Mouse (Mus musculus) heart, embryonic 11.5 days (tissue): ENCODE results near the gene Alkal2. TPM values are rescaled to one million over a fixed set of nuclear protein-coding genes. Genes with fewer than 3 reads are reported as not detected.

Source experiments
- ATAC-seq: fragments of 200-750 bp; cut with Nextera tagmentation; replicated peaks from 2 replicates; pipeline ENCODE4 v1.8.0; 2017; ENCODE audit warnings: moderate library complexity; ENCODE audit not compliant: insufficient number of reproducible peaks, low FRiP score, low TSS enrichment
- H3K27ac ChIP-seq: fragments of 300-500 bp; sonication (generic); 2 replicates; pipeline ENCODE4 v1.5.1; 2014; ENCODE audit warnings: mild to moderate bottlenecking, low read depth, low read length
- H3K27me3 ChIP-seq: fragments of 300-500 bp; sonication (generic); 2 replicates; pipeline ENCODE4 v1.6.1; 2014; ENCODE audit warnings: mild to moderate bottlenecking, low read length, mixed read lengths; ENCODE audit not compliant: control insufficient read depth, insufficient read depth
- H3K36me3 ChIP-seq: fragments of 300-500 bp; sonication (generic); 2 replicates; pipeline ENCODE4 v1.6.1; 2014; ENCODE audit warnings: mild to moderate bottlenecking, low read length, moderate library complexity, mixed read lengths; ENCODE audit not compliant: control insufficient read depth, insufficient read depth
- H3K4me1 ChIP-seq: fragments of 300-500 bp; sonication (generic); 2 replicates; pipeline ENCODE4 v1.6.1; 2014; ENCODE audit warnings: low read length; ENCODE audit not compliant: control insufficient read depth, insufficient read depth
- H3K4me2 ChIP-seq: fragments of 300-500 bp; sonication (generic); 2 replicates; pipeline ENCODE4 v1.6.1; 2014; ENCODE audit warnings: mild to moderate bottlenecking, moderate library complexity
- H3K4me3 ChIP-seq: fragments of 300-500 bp; sonication (generic); 2 replicates; pipeline ENCODE4 v1.5.1; 2014; ENCODE audit warnings: low read depth, low read length
- H3K9ac ChIP-seq: fragments of 300-500 bp; sonication (generic); 2 replicates; pipeline ENCODE4 v1.6.1; 2014; ENCODE audit warnings: mild to moderate bottlenecking, low read depth, low read length, moderate library complexity
- H3K9me3 ChIP-seq: fragments of 300-500 bp; sonication (generic); replicated peaks from 2 replicates; pipeline ENCODE4 v1.6.1; 2016; ENCODE audit warnings: low read length; ENCODE audit not compliant: control insufficient read depth
- WGBS: fragments of 180-500 bp; shearing (Covaris S2); extraction: QIAGEN DNeasy Blood & Tissue Kit; methylation state at CpG from one replicate; pipeline ENCODE4 v1.1.7; 2014; ENCODE audit not compliant: insufficient replicate concordance; 5-methylcytosine and 5-hydroxymethylcytosine counted together
- polyA plus RNA-seq: library from polyadenylated mRNA; unstranded; fragments of >200 nt; fragmentation: Nextera tagmentation; extraction: Ambion mirVana; gene quantifications from 2 replicates; pipeline ENCODE4 v1.2.1, GENCODE M21; 2014

Alkal2 gene
- polyA plus RNA-seq, 1 experiment from 2014 or later, result 0.26 TPM

DNA sequence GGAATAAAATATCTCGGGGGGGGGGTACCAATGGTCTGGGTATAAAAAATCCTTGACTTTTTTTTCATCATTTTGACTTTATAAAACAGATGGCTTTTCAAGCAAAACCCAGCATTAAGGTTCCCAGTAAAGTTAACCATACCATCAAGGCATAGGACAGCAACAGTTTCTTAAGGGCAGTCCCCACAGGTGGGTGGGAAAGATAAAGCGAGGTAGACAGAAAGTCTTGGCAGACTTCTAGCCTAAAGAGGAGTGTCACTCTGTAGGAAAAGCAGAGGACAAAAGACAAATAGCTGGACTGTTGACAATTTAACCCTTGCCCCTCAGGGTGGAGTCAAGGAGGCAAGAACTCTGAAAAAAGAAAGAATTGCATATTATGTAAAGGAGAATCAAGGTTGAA is 25.8 kb downstream of the Alkal2 start:
- peak overlapping the region; percentile 47; the same call in 1 of the 2 replicates for H3K27ac ChIP-seq
- no peak overlapping the region; the same call in 1 of the 2 replicates for H3K4me3 ChIP-seq
- H3K4me1 ChIP-seq, result peaks cover 9% of the 10 kb centered on the region; the same call in 1 of the 2 replicates
- 74% methylated on average over 2 of the region's 2 CpGs for WGBS
- no peak for ATAC-seq
- H3K9me3 ChIP-seq, result no peaks in the 10 kb centered on the region
- no peaks in the 10 kb centered on the region for H3K27me3 ChIP-seq
- H3K36me3 ChIP-seq, result no peaks in the 10 kb centered on the region
- H3K4me2 ChIP-seq, result peak overlapping the region; percentile 87
- no peak overlapping the region for H3K9ac ChIP-seq

DNA sequence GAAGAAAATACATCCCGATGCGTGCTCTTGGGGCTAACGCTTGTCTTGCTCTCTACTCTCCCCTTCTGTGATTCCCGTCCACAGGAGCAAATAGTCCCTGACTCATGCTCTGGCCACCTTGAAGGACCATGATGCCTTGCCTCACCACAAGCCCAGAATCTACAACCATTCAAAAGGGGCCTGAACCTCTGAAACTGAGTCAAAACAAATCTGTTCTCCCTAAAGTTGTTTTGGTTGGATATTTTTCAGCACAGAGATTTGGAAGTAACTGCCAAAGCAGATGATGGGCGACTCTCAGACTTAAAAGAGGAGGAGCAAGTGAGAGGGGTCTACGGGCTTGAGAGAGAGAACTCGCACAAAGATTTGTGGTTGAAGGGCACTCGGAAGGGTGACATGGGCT is 26.7 kb downstream of the Alkal2 start:
- H3K9me3 ChIP-seq, result no peaks in the 10 kb centered on the region
- no peaks in the 10 kb centered on the region for H3K36me3 ChIP-seq

DNA sequence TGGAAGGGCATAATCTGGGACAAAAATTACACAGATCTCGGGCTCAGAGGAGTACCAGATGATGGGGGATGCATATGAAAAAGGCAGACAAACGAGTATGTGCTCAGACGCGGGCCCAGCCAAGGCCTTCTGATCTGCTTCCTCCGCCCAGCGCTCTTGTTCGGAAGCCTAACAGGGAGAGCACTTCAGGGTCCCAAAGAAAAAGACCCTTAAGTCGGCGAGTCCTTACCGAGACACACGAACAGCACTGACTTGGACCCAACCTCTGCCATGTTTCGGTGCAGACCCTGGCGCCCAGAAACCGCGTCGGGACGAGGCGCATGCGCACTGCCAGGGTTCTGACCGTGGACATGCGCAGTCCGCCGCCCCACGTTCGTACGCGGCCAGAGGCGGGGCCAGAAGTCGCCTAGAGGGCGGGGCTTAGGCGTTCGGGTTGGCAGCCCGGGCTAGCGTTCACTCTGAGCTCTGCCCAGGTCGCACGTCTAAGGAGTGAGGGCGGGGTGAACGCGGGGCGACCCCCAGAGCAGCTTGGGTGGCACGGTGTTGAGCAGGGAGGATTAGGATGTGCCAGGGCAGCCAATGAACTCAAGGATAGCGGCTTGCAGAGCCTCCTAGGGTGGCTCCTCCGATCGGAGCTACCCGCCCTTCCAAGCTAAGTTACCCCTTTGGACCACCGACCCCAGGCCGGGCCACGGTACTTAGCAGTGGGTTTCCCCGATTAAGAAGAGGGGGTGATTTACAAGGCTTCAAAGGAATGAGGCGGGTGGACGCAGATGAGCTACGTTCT is 27.3 kb downstream of the Alkal2 start, which contains the start of the genes Acp1 and Sh3yl1:
Gene Acp1, minus strand, starts transcription at position 329 of the 787 bp plus-strand sequence.
Gene Sh3yl1, plus strand, starts transcription at position 408 of the 787 bp plus-strand sequence.
- Histone ChIP-seq H3K9me3 (no peaks in the 10 kb centered on the region), H3K4me3 (peak within 1 kb of the TSS; percentile 75), H3K36me3 (no peaks in the 10 kb centered on the region), H3K27me3 (no peaks in the 10 kb centered on the region), H3K4me1 (peaks cover 6% of the 10 kb centered on the region; the same call in 1 of the 2 replicates), H3K4me2 (peak within 1 kb of the TSS; percentile 98), H3K9ac (peak within 1 kb of the TSS; percentile 94), H3K27ac (peak within 1 kb of the TSS; percentile 62)
- ATAC-seq, result peak; percentile 97
- under 1% methylated on average over 50 of the region's 52 CpGs for WGBS

More for the DNA sequence above, 26.7 kb downstream of the Alkal2 start:
- Histone ChIP-seq H3K27me3 (no peaks in the 10 kb centered on the region), H3K4me2 (peak overlapping the region; percentile 87), H3K9ac (peak overlapping the region; percentile 94), H3K4me1 (peaks cover 9% of the 10 kb centered on the region; the same call in 1 of the 2 replicates), H3K4me3 (peak overlapping the region; percentile 75), H3K27ac (peak overlapping the region; percentile 62)
- ATAC-seq, result 0 out of 2 replicates have a peak, but pooled peaks have one; percentile 2
- WGBS, result 18% methylated on average over 8 of the region's 8 CpGs

DNA sequence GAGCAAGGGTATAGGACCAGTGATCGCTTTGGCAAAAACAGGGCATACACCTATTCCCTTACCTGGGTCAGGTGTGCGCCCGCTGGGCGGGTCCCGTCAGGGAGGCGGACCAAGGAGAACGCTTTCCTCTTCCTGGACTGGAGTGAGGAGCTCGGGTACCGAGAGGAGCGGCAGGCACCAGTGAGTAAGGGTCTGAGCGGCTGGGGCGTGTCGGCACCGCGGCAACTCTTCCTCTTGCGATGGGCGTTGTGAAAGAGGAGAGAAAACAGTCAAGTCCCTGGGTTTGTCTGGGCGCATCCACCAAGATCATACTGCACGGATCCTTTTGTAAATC is 27.9 kb downstream of the Alkal2 start:
- Histone ChIP-seq H3K27ac (0 out of 2 replicates have a peak overlapping the region, but pooled peaks have one; percentile 29), H3K9ac (peak overlapping the region; percentile 94), H3K9me3 (no peaks in the 10 kb centered on the region), H3K4me3 (peak overlapping the region; percentile 75), H3K4me1 (peaks cover 5% of the 10 kb centered on the region; the same call in 1 of the 2 replicates), H3K36me3 (no peaks in the 10 kb centered on the region), H3K27me3 (no peaks in the 10 kb centered on the region), H3K4me2 (peak overlapping the region; percentile 98)
- under 1% methylated on average over 19 of the region's 19 CpGs for WGBS
- ATAC-seq, result peak; percentile 56

DNA sequence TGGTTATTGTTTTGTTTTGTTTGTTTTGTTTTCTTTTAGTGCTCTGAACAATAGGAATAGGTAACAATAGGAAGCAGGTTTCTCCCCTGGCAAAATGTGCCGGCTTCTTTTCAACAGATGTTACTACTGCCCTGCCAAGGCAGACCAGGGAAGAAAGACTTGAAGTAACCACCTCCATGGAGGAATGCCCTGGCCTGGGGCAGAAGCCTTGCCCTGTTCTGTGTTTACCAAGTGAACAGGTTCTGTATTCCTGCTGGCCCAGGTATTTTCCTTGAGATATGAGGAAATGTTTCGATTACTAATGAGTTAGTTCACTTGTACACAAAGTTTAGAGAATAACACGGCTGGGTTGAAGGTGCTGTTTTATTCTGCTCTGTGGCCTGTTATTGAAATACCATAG is 28.7 kb downstream of the Alkal2 start:
- Histone ChIP-seq H3K9ac (no peak overlapping the region), H3K4me1 (peaks cover 5% of the 10 kb centered on the region; the same call in 1 of the 2 replicates), H3K27ac (no peak overlapping the region), H3K27me3 (no peaks in the 10 kb centered on the region), H3K36me3 (no peaks in the 10 kb centered on the region), H3K4me3 (peak overlapping the region; percentile 75), H3K4me2 (peak overlapping the region; percentile 98), H3K9me3 (no peaks in the 10 kb centered on the region)
- WGBS, result 53% methylated on average over 3 of the region's 3 CpGs
- ATAC-seq, result no peak

DNA sequence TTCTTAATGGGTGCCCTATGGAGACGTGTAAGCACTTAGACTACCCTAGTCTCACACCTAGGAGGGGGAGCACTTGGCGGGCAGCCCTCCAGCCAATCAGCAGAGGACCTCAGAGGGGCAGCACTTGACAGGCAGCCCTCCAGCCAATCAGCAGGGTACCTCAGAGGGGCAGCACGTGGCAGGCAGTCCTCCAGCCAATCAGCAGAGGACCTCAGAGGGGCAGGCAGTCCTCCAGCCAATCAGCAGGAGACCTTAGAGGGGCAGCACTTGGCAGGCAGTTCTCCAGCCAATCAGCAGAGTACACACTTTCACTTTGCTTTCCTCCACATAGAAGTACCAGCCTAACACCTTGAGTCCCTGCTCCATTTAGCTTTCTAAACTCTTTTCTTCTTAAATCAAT is 38.3 kb downstream of the Alkal2 start:
- no peaks in the 10 kb centered on the region for H3K4me1 ChIP-seq
- H3K9me3 ChIP-seq, result no peaks in the 10 kb centered on the region
- no peak for ATAC-seq
- no peak overlapping the region for H3K4me3 ChIP-seq
- WGBS, result 87% methylated on average over 3 of the region's 3 CpGs
- no peak overlapping the region for H3K27ac ChIP-seq
- H3K27me3 ChIP-seq, result no peaks in the 10 kb centered on the region
- no peak overlapping the region for H3K4me2 ChIP-seq
- H3K9ac ChIP-seq, result no peak overlapping the region
- H3K36me3 ChIP-seq, result no peaks in the 10 kb centered on the region

DNA sequence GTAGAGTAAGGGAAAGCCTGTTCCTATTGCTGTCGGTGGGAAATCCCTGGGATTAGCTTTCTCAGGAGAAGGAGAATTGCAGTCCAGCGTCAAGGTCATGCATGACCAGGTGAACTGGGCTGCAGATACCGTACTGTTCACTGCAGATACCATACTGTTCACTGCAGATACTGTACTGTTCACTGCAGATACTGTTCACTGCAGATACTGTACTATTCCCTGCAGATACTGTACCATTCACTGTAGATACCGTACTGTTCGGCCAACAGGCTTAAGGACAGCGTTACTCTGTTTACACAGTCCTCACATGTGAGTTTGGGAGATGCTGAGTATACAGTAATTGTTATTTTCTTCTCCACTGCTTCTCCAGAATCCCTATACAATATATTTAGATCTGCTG is 44.1 kb downstream of the Alkal2 start:
- WGBS, result 79% methylated on average over 6 of the region's 6 CpGs
- H3K27me3 ChIP-seq, result no peaks in the 10 kb centered on the region
- H3K9me3 ChIP-seq, result no peaks in the 10 kb centered on the region
- H3K4me1 ChIP-seq, result no peaks in the 10 kb centered on the region
- H3K9ac ChIP-seq, result no peak overlapping the region
- no peak overlapping the region for H3K4me2 ChIP-seq
- no peak overlapping the region for H3K27ac ChIP-seq
- no peaks in the 10 kb centered on the region for H3K36me3 ChIP-seq
- H3K4me3 ChIP-seq, result no peak overlapping the region
- no peak for ATAC-seq

DNA sequence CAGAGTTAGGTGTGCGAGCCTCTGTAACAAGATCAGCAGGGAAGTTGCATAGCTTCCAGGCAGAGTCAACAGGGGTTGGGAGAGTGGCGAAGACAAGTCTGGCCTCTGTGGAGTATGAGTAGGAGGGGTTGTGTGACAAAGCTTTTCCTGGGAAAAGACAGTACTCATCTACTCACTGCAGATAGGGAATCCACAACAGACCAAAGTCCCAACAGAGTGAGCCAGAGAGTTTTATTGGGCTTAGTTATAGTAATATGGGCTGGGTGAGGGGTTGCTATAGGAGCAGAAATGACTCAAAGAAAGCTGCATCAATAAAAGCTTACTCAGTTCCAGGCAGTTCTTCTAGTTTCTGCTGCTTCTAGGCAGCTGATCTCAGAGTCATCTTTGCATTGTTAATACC is 49.2 kb downstream of the Alkal2 start:
- WGBS, result 79% methylated on average over 2 of the region's 2 CpGs
- no peak overlapping the region for H3K9ac ChIP-seq
- no peak overlapping the region for H3K4me2 ChIP-seq
- no peaks in the 10 kb centered on the region for H3K36me3 ChIP-seq
- no peaks in the 10 kb centered on the region for H3K9me3 ChIP-seq
- no peak overlapping the region for H3K27ac ChIP-seq
- H3K27me3 ChIP-seq, result no peaks in the 10 kb centered on the region
- no peaks in the 10 kb centered on the region for H3K4me1 ChIP-seq
- no peak for ATAC-seq
- no peak overlapping the region for H3K4me3 ChIP-seq
